Mouse (Mus musculus) lung, adult 2 months (tissue): ENCODE measurements around the gene Cdhr5.

Experiments
- CTCF ChIP-seq: fragments of 200-500 bp; IDR thresholded peaks from 2 replicates; pipeline ENCODE4 v1.5.1; 2011; ENCODE audit warnings: mild to moderate bottlenecking, low read length, control low read depth; ENCODE audit not compliant: insufficient read depth
- POLR2A ChIP-seq: fragments of 200-500 bp; IDR thresholded peaks from 2 replicates; pipeline ENCODE4 v1.6.1; 2011; ENCODE audit warnings: low read depth, mild to moderate bottlenecking, control low read depth, low read length, borderline replicate concordance; ENCODE audit errors: extremely low read depth

DNA sequence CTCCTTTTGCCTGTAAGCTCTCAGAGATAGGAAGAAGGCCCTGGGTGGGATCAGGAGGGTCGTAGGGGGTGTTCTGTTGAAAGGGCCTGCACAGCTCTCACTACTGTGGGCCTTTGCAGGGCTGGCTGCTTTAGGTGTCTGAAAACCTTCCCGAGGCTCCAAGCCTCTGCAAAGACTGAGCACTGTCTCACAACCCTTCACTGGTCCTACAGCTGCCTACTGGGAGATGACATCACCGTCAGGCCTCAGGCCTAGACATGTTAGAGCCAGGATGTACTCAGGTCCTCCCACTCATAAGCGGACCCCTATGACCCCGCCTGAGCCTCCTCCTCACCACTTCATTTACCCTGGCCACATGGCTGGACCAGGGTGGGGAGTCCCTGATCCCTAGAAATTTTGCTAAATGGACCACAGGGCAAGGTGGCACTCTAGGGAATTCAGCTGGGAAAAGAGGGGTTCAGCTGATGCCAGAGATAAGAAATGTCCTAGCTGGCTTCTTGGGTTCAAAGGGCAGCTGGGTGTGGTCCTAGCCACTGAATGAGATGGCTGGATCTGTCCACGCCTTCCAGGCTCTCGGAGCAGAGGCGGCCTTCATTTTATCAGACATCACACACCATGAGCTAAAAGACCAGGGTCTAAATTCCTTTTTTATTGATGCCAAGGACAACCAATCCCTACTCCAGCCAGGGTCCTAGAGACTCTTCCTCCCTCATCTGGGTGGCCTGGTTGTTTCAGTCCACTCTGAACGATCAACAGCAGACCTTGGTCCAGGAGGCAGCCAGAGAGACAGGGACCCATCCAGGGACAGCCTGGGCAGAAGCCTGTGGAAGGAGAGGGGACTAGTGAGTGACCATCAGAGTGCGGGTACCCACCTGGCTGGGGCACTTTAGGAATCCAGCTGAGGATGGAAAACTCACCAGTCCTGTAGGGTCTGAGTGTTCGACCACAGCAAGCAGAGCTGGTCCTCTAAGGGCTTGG, 1.4 kb upstream of the Cdhr5 start:
- TF ChIP-seq CTCF (no peak), POLR2A (no peak)
